Mouse (Mus musculus): ENCODE measurements around the gene Lgals7.

DNA sequence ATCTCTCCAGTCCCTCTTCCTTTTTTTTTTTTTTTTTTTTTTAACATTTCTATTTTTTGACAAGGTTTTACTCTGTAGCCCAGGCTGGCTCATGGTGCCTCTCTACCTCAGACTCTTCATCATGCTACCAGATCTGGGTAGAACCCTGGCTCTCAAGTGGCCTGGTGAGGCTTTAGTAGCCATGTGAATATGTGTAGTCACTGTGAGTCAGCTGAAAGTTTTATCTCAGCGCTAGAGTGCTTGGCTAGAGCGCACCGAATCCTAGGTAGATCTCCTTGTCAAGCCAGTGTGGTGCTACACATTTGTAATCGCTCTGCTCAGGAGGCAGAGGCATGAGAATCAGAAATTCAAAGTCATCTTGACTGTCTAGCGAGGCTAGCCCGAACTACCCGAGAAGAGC, 13.5 kb downstream of the Lgals7 start:
- TF ChIP-seq POLR2A (IDR thresholded peaks at IDR 0.05; ENCODE audit: borderline replicate concordance, low read depth, low read length) (no peak), CTCF (IDR thresholded peaks at IDR 0.05; ENCODE audit: low read depth, low read length) (no peak)
